Mouse (Mus musculus): ENCODE data around the gene Cxcl15. TPM values are rescaled to one million over a fixed set of nuclear protein-coding genes. Genes with fewer than 3 reads are reported as not detected.

The Cxcl15 gene
- not detected in 2 replicates for polyA plus RNA-seq (2012; ENCODE audit: insufficient read depth, insufficient read length, missing spikeins)

GRCm38 (mm10) chr5:90794195-90794625 lies at the start of gene Cxcl15:
Gene Cxcl15, plus strand, starts transcription at chr5:90794534.
- H3K4me3 ChIP-seq (ENCODE audit: insufficient read depth, low read length): no peak within 1 kb of the TSS

GRCm38 (mm10) chr5:90753934-90754333 lies 40.4 kb upstream of the Cxcl15 start:
- Histone ChIP-seq H3K27ac (ENCODE audit: insufficient read depth, low read depth, low read length) (no peak overlapping the region), H3K4me1 (ENCODE audit: control insufficient read depth, insufficient read depth, low read length) (peaks cover 11% of the 10 kb centered on the region), H3K4me3 (ENCODE audit: insufficient read depth, low read length) (no peak overlapping the region)
- no peak for TF ChIP-seq POLR2A (IDR thresholded peaks at IDR 0.05; ENCODE audit: borderline replicate concordance, low read depth, low read length)
- TF ChIP-seq CTCF (IDR thresholded peaks at IDR 0.05; ENCODE audit: low read depth, low read length): no peak

More at GRCm38 (mm10) chr5:90794195-90794625, at the start of gene Cxcl15:
- TF ChIP-seq POLR2A (IDR thresholded peaks at IDR 0.05; ENCODE audit: borderline replicate concordance, low read depth, low read length) (no peak), CTCF (IDR thresholded peaks at IDR 0.05; ENCODE audit: low read depth, low read length) (no peak)
- Histone ChIP-seq H3K4me1 (ENCODE audit: control insufficient read depth, insufficient read depth, low read length) (peaks cover 10% of the 10 kb centered on the region), H3K27ac (ENCODE audit: insufficient read depth, low read depth, low read length) (no peak within 1 kb of the TSS)

GRCm38 (mm10) chr5:90758020-90758605 lies 36.2 kb upstream of the Cxcl15 start:
- Histone ChIP-seq H3K4me1 (ENCODE audit: control insufficient read depth, insufficient read depth, low read length) (peaks cover 11% of the 10 kb centered on the region), H3K27ac (ENCODE audit: insufficient read depth, low read depth, low read length) (peak overlapping the region; percentile 17; the same call in 1 of the 2 replicates), H3K4me3 (ENCODE audit: insufficient read depth, low read length) (no peak overlapping the region)
- no peak for TF ChIP-seq POLR2A (IDR thresholded peaks at IDR 0.05; ENCODE audit: borderline replicate concordance, low read depth, low read length)
- no peak for TF ChIP-seq CTCF (IDR thresholded peaks at IDR 0.05; ENCODE audit: low read depth, low read length)

GRCm38 (mm10) chr5:90759077-90760065 lies 35.0 kb upstream of the Cxcl15 start, which contains the start of gene Cxcl5:
Gene Cxcl5, plus strand, starts transcription at chr5:90759360.
- no peak for TF ChIP-seq CTCF (IDR thresholded peaks at IDR 0.05; ENCODE audit: low read depth, low read length)
- TF ChIP-seq POLR2A (IDR thresholded peaks at IDR 0.05; ENCODE audit: borderline replicate concordance, low read depth, low read length): no peak
- Histone ChIP-seq H3K27ac (ENCODE audit: insufficient read depth, low read depth, low read length) (peak within 1 kb of the TSS; percentile 17; the same call in 1 of the 2 replicates), H3K4me1 (ENCODE audit: control insufficient read depth, insufficient read depth, low read length) (peaks cover 10% of the 10 kb centered on the region), H3K4me3 (ENCODE audit: insufficient read depth, low read length) (no peak within 1 kb of the TSS)

GRCm38 (mm10) chr5:90760303-90760702 lies 34.0 kb upstream of the Cxcl15 start:
- H3K4me1 ChIP-seq (ENCODE audit: control insufficient read depth, insufficient read depth, low read length): peaks cover 9% of the 10 kb centered on the region
- no peak overlapping the region for H3K4me3 ChIP-seq (ENCODE audit: insufficient read depth, low read length)
- TF ChIP-seq POLR2A (IDR thresholded peaks at IDR 0.05; ENCODE audit: borderline replicate concordance, low read depth, low read length) (no peak), CTCF (IDR thresholded peaks at IDR 0.05; ENCODE audit: low read depth, low read length) (no peak)
- no peak overlapping the region for H3K27ac ChIP-seq (ENCODE audit: insufficient read depth, low read depth, low read length)

GRCm38 (mm10) chr5:90760844-90761243 lies 33.5 kb upstream of the Cxcl15 start:
- Histone ChIP-seq H3K27ac (ENCODE audit: insufficient read depth, low read depth, low read length) (no peak overlapping the region), H3K4me3 (ENCODE audit: insufficient read depth, low read length) (no peak overlapping the region), H3K4me1 (ENCODE audit: control insufficient read depth, insufficient read depth, low read length) (peaks cover 11% of the 10 kb centered on the region)
- TF ChIP-seq CTCF (IDR thresholded peaks at IDR 0.05; ENCODE audit: low read depth, low read length): no peak
- TF ChIP-seq POLR2A (IDR thresholded peaks at IDR 0.05; ENCODE audit: borderline replicate concordance, low read depth, low read length): no peak

- TF ChIP-seq CTCF (IDR thresholded peaks at IDR 0.05; ENCODE audit: low read depth, low read length): no peak
- TF ChIP-seq POLR2A (IDR thresholded peaks at IDR 0.05; ENCODE audit: borderline replicate concordance, low read depth, low read length): no peak
- H3K27ac ChIP-seq (ENCODE audit: insufficient read depth, low read depth, low read length): no peak overlapping the region
- H3K4me3 ChIP-seq (ENCODE audit: insufficient read depth, low read length): no peak overlapping the region
- peaks cover 13% of the 10 kb centered on the region for H3K4me1 ChIP-seq (ENCODE audit: control insufficient read depth, insufficient read depth, low read length)
Observed at GRCm38 (mm10) chr5:90761834-90762233, 32.5 kb upstream of the Cxcl15 start.

- Histone ChIP-seq H3K4me3 (ENCODE audit: insufficient read depth, low read length) (no peak overlapping the region), H3K4me1 (ENCODE audit: control insufficient read depth, insufficient read depth, low read length) (peaks cover 14% of the 10 kb centered on the region), H3K27ac (ENCODE audit: insufficient read depth, low read depth, low read length) (no peak overlapping the region)
- TF ChIP-seq POLR2A (IDR thresholded peaks at IDR 0.05; ENCODE audit: borderline replicate concordance, low read depth, low read length) (no peak), CTCF (IDR thresholded peaks at IDR 0.05; ENCODE audit: low read depth, low read length) (no peak)
Observed at GRCm38 (mm10) chr5:90763912-90764665, 30.2 kb upstream of the Cxcl15 start.
